Mouse (Mus musculus): ENCODE results near the gene Ing3. TPM values are rescaled to one million over a fixed set of nuclear protein-coding genes. Genes with fewer than 3 reads are reported as not detected.

Ing3 gene
- total and polyA plus RNA-seq, 2 experiments, result 3.6 to 7.9 TPM

DNA sequence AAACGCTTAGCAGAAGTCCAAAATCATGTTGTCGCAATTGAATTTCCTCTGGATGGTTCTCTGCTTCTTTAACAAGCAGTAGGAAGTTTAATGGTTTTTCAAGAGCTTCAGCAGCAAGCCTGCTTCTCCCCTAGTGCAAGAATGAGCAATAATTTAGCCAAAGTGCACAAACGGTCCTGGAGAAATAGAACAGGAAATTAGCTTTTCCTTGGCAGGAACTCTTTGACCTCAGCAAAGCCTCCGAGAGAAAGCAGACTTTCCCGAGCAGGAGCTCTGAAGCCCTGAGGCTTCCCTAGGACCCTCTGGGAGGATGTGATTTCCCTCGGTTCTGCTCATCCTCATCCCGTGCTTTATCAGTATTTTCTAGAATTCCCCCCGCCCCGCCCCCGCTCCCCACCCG, 49.7 kb downstream of the Ing3 start:
- Histone ChIP-seq H3K27me3 (ENCODE audit: control insufficient read depth, insufficient read depth, low read length) (no peaks in the 10 kb centered on the region), H3K4me1 (ENCODE audit: control insufficient read depth, insufficient read depth, low read length) (peaks cover 23% of the 10 kb centered on the region), H3K27ac (replicated peaks; ENCODE audit: insufficient read depth, low read depth, low read length) (no peak overlapping the region), H3K4me3 (ENCODE audit: insufficient read depth, low read depth, low read length) (no peak overlapping the region), H3K36me3 (ENCODE audit: control insufficient read depth, insufficient read depth, low read length) (peaks cover 2% of the 10 kb centered on the region; the same call in 1 of the 2 replicates), H3K9ac (ENCODE audit: low read depth, low read length) (no peak overlapping the region), H3K79me2 (ENCODE audit: control insufficient read depth, insufficient read depth, low read length) (peaks cover 16% of the 10 kb centered on the region; the same call in 1 of the 2 replicates)
- DNase-seq (ENCODE audit: extremely low read depth, low read depth, low spot score), result peak; percentile 43
- TF ChIP-seq POLR2A (IDR thresholded peaks at IDR 0.05; ENCODE audit: extremely low read depth, insufficient read depth, low read length) (no peak), CTCF (IDR thresholded peaks at IDR 0.05; ENCODE audit: low read depth, low read length) (no peak)
- 47% methylated on average over 11 of the region's 11 CpGs for WGBS

DNA sequence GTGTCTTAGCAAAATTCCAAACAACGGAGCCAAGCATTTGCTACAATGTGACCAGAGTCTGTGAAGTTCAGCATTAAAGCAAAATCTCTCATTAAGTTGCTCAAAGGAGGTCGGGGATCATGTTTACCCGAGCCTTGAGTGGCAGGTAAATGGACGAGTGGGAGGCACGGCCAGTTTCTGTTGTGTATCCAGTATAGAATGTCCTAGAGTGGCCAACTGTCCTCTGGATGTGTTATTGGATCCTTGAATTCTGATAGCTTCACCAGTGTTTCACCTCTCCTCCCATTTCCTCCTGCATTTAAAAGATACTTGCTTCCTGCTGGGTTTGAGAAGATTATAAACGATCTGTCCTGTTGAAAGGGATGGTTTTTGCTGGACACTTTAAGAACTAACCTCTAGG, 50.7 kb downstream of the Ing3 start:
- DNase-seq (ENCODE audit: extremely low read depth, low read depth, low spot score), result peak; percentile 35
- H3K9ac ChIP-seq (ENCODE audit: low read depth, low read length), result no peak overlapping the region
- WGBS, result 12% methylated on average over 6 of the region's 6 CpGs
- H3K36me3 ChIP-seq (ENCODE audit: control insufficient read depth, insufficient read depth, low read length), result no peaks in the 10 kb centered on the region
- no peak overlapping the region for H3K4me3 ChIP-seq (ENCODE audit: insufficient read depth, low read depth, low read length)
- TF ChIP-seq POLR2A (IDR thresholded peaks at IDR 0.05; ENCODE audit: extremely low read depth, insufficient read depth, low read length), result no peak
- no peak for TF ChIP-seq CTCF (IDR thresholded peaks at IDR 0.05; ENCODE audit: low read depth, low read length)
- H3K79me2 ChIP-seq (ENCODE audit: control insufficient read depth, insufficient read depth, low read length), result peaks cover 16% of the 10 kb centered on the region; the same call in 1 of the 2 replicates
- H3K27me3 ChIP-seq (ENCODE audit: control insufficient read depth, insufficient read depth, low read length), result no peaks in the 10 kb centered on the region
- peak overlapping the region; percentile 25; the same call in 1 of the 2 replicates for H3K27ac ChIP-seq (replicated peaks; ENCODE audit: insufficient read depth, low read depth, low read length)
- H3K4me1 ChIP-seq (ENCODE audit: control insufficient read depth, insufficient read depth, low read length), result peaks cover 27% of the 10 kb centered on the region

DNA sequence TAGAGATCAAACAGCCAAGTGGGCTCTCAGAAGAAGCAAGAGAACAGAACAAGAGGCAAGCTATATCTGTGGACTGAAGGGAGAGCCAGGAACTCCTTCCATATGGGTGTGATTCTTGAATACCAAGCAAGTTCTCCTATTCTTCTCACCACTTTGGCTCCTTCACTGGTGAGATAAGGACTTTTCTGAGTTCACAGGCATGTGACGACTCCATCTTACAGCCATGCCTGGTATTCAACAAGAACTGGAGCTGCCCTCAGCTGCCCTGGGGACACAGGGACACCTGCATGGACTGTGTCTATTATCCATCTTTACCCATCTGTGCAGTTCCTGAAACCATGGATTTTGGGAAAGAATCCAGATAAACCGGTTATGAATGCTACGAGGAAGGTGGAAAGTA, 51.5 kb downstream of the Ing3 start:
- H3K4me1 ChIP-seq (ENCODE audit: control insufficient read depth, insufficient read depth, low read length), result peaks cover 27% of the 10 kb centered on the region
- 0 out of 2 replicates have a peak overlapping the region, but pooled peaks have one; percentile 4 for H3K4me3 ChIP-seq (ENCODE audit: insufficient read depth, low read depth, low read length)
- H3K27me3 ChIP-seq (ENCODE audit: control insufficient read depth, insufficient read depth, low read length), result no peaks in the 10 kb centered on the region
- H3K9ac ChIP-seq (ENCODE audit: low read depth, low read length), result no peak overlapping the region
- WGBS, result 31% methylated on average over 3 of the region's 3 CpGs
- peaks cover 11% of the 10 kb centered on the region; the same call in 1 of the 2 replicates for H3K79me2 ChIP-seq (ENCODE audit: control insufficient read depth, insufficient read depth, low read length)
- no peak for TF ChIP-seq POLR2A (IDR thresholded peaks at IDR 0.05; ENCODE audit: extremely low read depth, insufficient read depth, low read length)
- no peak for TF ChIP-seq CTCF (IDR thresholded peaks at IDR 0.05; ENCODE audit: low read depth, low read length)
- no peaks in the 10 kb centered on the region for H3K36me3 ChIP-seq (ENCODE audit: control insufficient read depth, insufficient read depth, low read length)
- DNase-seq (ENCODE audit: extremely low read depth, low read depth, low spot score), result no peak
- H3K27ac ChIP-seq (replicated peaks; ENCODE audit: insufficient read depth, low read depth, low read length), result peak overlapping the region; percentile 61

DNA sequence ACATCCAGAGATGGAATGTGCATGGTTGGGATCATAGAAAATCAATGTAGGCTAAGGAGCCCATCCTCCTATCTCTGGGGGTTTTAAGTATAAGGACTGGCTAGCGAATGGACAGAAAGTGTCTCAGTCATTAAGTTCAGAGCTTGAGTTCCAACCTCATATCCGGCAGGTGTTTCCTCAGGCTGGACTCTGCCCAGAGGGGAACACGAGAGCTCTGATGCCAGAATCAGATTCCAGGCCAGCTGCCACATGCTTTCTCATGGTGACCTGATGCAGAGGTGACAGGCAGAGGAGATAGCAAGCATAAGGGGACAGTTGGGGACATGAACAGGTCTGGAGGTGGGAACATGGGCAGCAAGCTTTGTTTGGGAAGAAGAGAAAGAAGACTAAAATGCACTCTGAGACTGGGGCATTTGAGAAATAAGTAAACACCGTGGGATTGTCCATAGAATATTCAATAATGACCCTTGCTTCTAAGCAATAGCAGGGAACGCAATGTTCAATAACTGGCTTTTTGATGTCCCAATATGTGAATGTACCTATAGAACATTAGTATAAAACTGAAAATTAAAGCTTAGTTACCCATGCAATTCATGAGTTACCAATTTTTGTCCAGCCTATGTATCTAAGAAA, 52.0 kb downstream of the Ing3 start:
- peaks cover 27% of the 10 kb centered on the region for H3K4me1 ChIP-seq (ENCODE audit: control insufficient read depth, insufficient read depth, low read length)
- no peaks in the 10 kb centered on the region for H3K27me3 ChIP-seq (ENCODE audit: control insufficient read depth, insufficient read depth, low read length)
- H3K4me3 ChIP-seq (ENCODE audit: insufficient read depth, low read depth, low read length), result 0 out of 2 replicates have a peak overlapping the region, but pooled peaks have one; percentile 4
- H3K27ac ChIP-seq (replicated peaks; ENCODE audit: insufficient read depth, low read depth, low read length), result peak overlapping the region; percentile 61
- WGBS, result 24% methylated on average over 5 of the region's 5 CpGs
- TF ChIP-seq POLR2A (IDR thresholded peaks at IDR 0.05; ENCODE audit: extremely low read depth, insufficient read depth, low read length) (no peak), CTCF (IDR thresholded peaks at IDR 0.05; ENCODE audit: low read depth, low read length) (no peak)
- H3K36me3 ChIP-seq (ENCODE audit: control insufficient read depth, insufficient read depth, low read length), result no peaks in the 10 kb centered on the region
- DNase-seq (ENCODE audit: extremely low read depth, low read depth, low spot score), result peak; percentile 92
- H3K9ac ChIP-seq (ENCODE audit: low read depth, low read length), result no peak overlapping the region
- H3K79me2 ChIP-seq (ENCODE audit: control insufficient read depth, insufficient read depth, low read length), result peaks cover 10% of the 10 kb centered on the region; the same call in 1 of the 2 replicates

DNA sequence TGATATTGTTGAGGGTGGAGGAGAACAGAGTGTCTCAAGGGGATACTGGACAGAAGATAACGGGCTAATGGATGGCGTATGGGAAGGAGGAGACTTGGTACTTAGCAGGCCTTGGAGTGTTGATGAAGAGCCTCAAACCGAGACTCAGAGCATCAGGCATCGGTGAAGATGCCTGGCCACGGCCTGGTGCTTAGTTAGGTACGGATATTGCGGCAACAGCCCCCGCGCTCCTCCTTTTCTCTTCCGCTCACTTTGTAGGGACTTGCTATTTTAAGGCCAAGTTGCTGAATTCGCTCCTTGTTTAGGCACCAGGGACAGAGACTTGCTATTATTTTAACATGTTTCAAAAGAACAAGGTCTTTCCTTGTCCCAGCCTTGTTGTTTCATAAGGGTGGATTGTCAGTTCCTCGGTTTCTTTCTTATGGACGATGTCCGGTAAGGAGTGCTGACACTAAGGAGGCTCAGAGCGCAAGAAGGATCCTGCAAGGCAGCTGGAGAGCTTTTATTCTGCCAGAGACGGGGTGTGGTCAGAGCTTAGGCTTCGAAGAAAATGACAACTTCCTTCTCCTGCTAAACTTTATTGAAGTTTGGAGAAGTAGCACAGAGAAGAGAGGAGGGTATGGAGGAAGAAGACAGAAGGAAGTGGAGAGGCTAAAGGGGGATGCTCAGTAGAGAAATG, 53.3 kb downstream of the Ing3 start:
- Histone ChIP-seq H3K4me1 (ENCODE audit: control insufficient read depth, insufficient read depth, low read length) (peaks cover 25% of the 10 kb centered on the region), H3K79me2 (ENCODE audit: control insufficient read depth, insufficient read depth, low read length) (peaks cover 5% of the 10 kb centered on the region; the same call in 1 of the 2 replicates), H3K4me3 (ENCODE audit: insufficient read depth, low read depth, low read length) (no peak overlapping the region), H3K27ac (replicated peaks; ENCODE audit: insufficient read depth, low read depth, low read length) (no peak overlapping the region), H3K9ac (ENCODE audit: low read depth, low read length) (no peak overlapping the region), H3K27me3 (ENCODE audit: control insufficient read depth, insufficient read depth, low read length) (no peaks in the 10 kb centered on the region), H3K36me3 (ENCODE audit: control insufficient read depth, insufficient read depth, low read length) (no peaks in the 10 kb centered on the region)
- TF ChIP-seq POLR2A (IDR thresholded peaks at IDR 0.05; ENCODE audit: extremely low read depth, insufficient read depth, low read length), result no peak
- no peak for TF ChIP-seq CTCF (IDR thresholded peaks at IDR 0.05; ENCODE audit: low read depth, low read length)
- DNase-seq (ENCODE audit: extremely low read depth, low read depth, low spot score), result no peak
- 87% methylated on average over 17 of the region's 17 CpGs for WGBS
